Mouse (Mus musculus): ENCODE results near the gene Cdk6. TPM values are rescaled to one million over a fixed set of nuclear protein-coding genes. Genes with fewer than 3 reads are reported as not detected.
"Not testable (repeated sequence)": the region's sequence is repeated elsewhere in the genome, so short reads cannot be mapped to it uniquely, and the experiment has no call there.

Cdk6 gene
- total RNA-seq, 2 experiments from 2014 or later, result 179 to 200 TPM

- peak; percentile 40 for ATAC-seq (replicated peaks; ENCODE audit: low FRiP score, low TSS enrichment, poor library complexity, severe bottlenecking)
Measured at GRCm38 (mm10) chr5:3343566-3344080, 2.3 kb downstream of the Cdk6 start.

- peak; percentile 33; the same call in 1 of the 2 replicates for ATAC-seq (replicated peaks; ENCODE audit: low FRiP score, low TSS enrichment, poor library complexity, severe bottlenecking)
Measured at GRCm38 (mm10) chr5:3344081-3344631, 2.9 kb downstream of the Cdk6 start.

- not testable (repeated sequence) for ATAC-seq (replicated peaks; ENCODE audit: low FRiP score, low TSS enrichment, poor library complexity, severe bottlenecking)
Measured at GRCm38 (mm10) chr5:3345540-3345939, 4.3 kb downstream of the Cdk6 start.

GRCm38 (mm10) chr5:3349393-3349792 is 8.1 kb downstream of the Cdk6 start:
- not testable (repeated sequence) for ATAC-seq (replicated peaks; ENCODE audit: low FRiP score, low TSS enrichment, poor library complexity, severe bottlenecking)

- not testable (repeated sequence) for ATAC-seq (replicated peaks; ENCODE audit: low FRiP score, low TSS enrichment, poor library complexity, severe bottlenecking)
Measured at GRCm38 (mm10) chr5:3351836-3352235, 10.6 kb downstream of the Cdk6 start.

GRCm38 (mm10) chr5:3352314-3352713 is 11.0 kb downstream of the Cdk6 start:
- ATAC-seq (replicated peaks; ENCODE audit: low FRiP score, low TSS enrichment, poor library complexity, severe bottlenecking), result no peak

GRCm38 (mm10) chr5:3352827-3353226 is 11.5 kb downstream of the Cdk6 start:
- no peak for ATAC-seq (replicated peaks; ENCODE audit: low FRiP score, low TSS enrichment, poor library complexity, severe bottlenecking)

- peak; percentile 83 for ATAC-seq (replicated peaks; ENCODE audit: low FRiP score, low TSS enrichment, poor library complexity, severe bottlenecking)
Measured at GRCm38 (mm10) chr5:3354307-3354706, 13.0 kb downstream of the Cdk6 start.

GRCm38 (mm10) chr5:3355032-3355536 is 13.8 kb downstream of the Cdk6 start:
- ATAC-seq (replicated peaks; ENCODE audit: low FRiP score, low TSS enrichment, poor library complexity, severe bottlenecking), result no peak

GRCm38 (mm10) chr5:3355560-3356260 is 14.4 kb downstream of the Cdk6 start:
- ATAC-seq (replicated peaks; ENCODE audit: low FRiP score, low TSS enrichment, poor library complexity, severe bottlenecking), result no peak

- no peak for ATAC-seq (replicated peaks; ENCODE audit: low FRiP score, low TSS enrichment, poor library complexity, severe bottlenecking)
Measured at GRCm38 (mm10) chr5:3356261-3356778, 15.0 kb downstream of the Cdk6 start.

- ATAC-seq (replicated peaks; ENCODE audit: low FRiP score, low TSS enrichment, poor library complexity, severe bottlenecking), result no peak
Measured at GRCm38 (mm10) chr5:3357496-3357895, 16.2 kb downstream of the Cdk6 start.

GRCm38 (mm10) chr5:3358687-3359520 is 17.6 kb downstream of the Cdk6 start:
- no peak for ATAC-seq (replicated peaks; ENCODE audit: low FRiP score, low TSS enrichment, poor library complexity, severe bottlenecking)

- no peak for ATAC-seq (replicated peaks; ENCODE audit: low FRiP score, low TSS enrichment, poor library complexity, severe bottlenecking)
Measured at GRCm38 (mm10) chr5:3359914-3360313, 18.6 kb downstream of the Cdk6 start.

- ATAC-seq (replicated peaks; ENCODE audit: low FRiP score, low TSS enrichment, poor library complexity, severe bottlenecking), result peak; percentile 35
Measured at GRCm38 (mm10) chr5:3361252-3361651, 20.0 kb downstream of the Cdk6 start.

- ATAC-seq (replicated peaks; ENCODE audit: low FRiP score, low TSS enrichment, poor library complexity, severe bottlenecking), result peak; percentile 52
Measured at GRCm38 (mm10) chr5:3362111-3362510, 20.8 kb downstream of the Cdk6 start.

GRCm38 (mm10) chr5:3363036-3363983 is 22.0 kb downstream of the Cdk6 start:
- ATAC-seq (replicated peaks; ENCODE audit: low FRiP score, low TSS enrichment, poor library complexity, severe bottlenecking), result no peak

- no peak for ATAC-seq (replicated peaks; ENCODE audit: low FRiP score, low TSS enrichment, poor library complexity, severe bottlenecking)
Measured at GRCm38 (mm10) chr5:3367045-3367444, 25.8 kb downstream of the Cdk6 start.

GRCm38 (mm10) chr5:3369317-3369716 is 28.0 kb downstream of the Cdk6 start:
- ATAC-seq (replicated peaks; ENCODE audit: low FRiP score, low TSS enrichment, poor library complexity, severe bottlenecking), result no peak

Measured in megakaryocyte-erythroid progenitor cell, adult 5-6 weeks (primary cell).